Mouse (Mus musculus) liver, adult 2 months (tissue): ENCODE results near the gene Map3k19. TPM values are rescaled to one million over a fixed set of nuclear protein-coding genes. Genes with fewer than 3 reads are reported as not detected.

Source experiments
- DNase-seq: peaks from one replicate; pipeline ENCODE4 v3.0.0-alpha.2; 2011; ENCODE audit warnings: low read depth, low spot score; ENCODE audit errors: extremely low read depth
- H3K27ac ChIP-seq: fragments of 200-500 bp; replicated peaks from 2 replicates; pipeline ENCODE4 v1.5.1; 2012; ENCODE audit warnings: low read depth, mild to moderate bottlenecking, control low read depth, inconsistent platforms, low read length; ENCODE audit not compliant: insufficient read depth
- H3K27me3 ChIP-seq: fragments of 200-500 bp; 2 replicates; pipeline ENCODE4 v1.6.1; 2012; ENCODE audit warnings: mild to moderate bottlenecking, moderate library complexity, low read length, inconsistent platforms; ENCODE audit not compliant: control insufficient read depth, insufficient read depth
- H3K36me3 ChIP-seq: fragments of 200-500 bp; 2 replicates; pipeline ENCODE4 v1.6.1; 2012; ENCODE audit warnings: low read length, inconsistent platforms; ENCODE audit not compliant: control insufficient read depth, insufficient read depth
- H3K4me1 ChIP-seq: fragments of 200-500 bp; 2 replicates; pipeline ENCODE4 v1.6.1; 2011; ENCODE audit warnings: low read length; ENCODE audit not compliant: control insufficient read depth, insufficient read depth
- H3K4me3 ChIP-seq: fragments of 200-500 bp; 2 replicates; pipeline ENCODE4 v1.5.1; 2011; ENCODE audit warnings: low read depth, mild to moderate bottlenecking, control low read depth, low read length, moderate library complexity; ENCODE audit not compliant: insufficient read depth
- H3K79me2 ChIP-seq: fragments of 200-500 bp; 2 replicates; pipeline ENCODE4 v1.6.1; 2012; ENCODE audit warnings: inconsistent platforms, mild to moderate bottlenecking, low read length, moderate library complexity; ENCODE audit not compliant: control insufficient read depth, insufficient read depth
- H3K9ac ChIP-seq: fragments of 200-500 bp; 2 replicates; pipeline ENCODE4 v1.6.1; 2012; ENCODE audit warnings: low read depth, mild to moderate bottlenecking, control low read depth, inconsistent platforms, low read length
- CTCF ChIP-seq: fragments of 200-500 bp; IDR thresholded peaks from 2 replicates; pipeline ENCODE4 v1.5.1; 2011; ENCODE audit warnings: low read depth, low read length, control low read depth
- POLR2A ChIP-seq: fragments of 200-500 bp; IDR thresholded peaks from 2 replicates; pipeline ENCODE4 v1.6.1; 2011; ENCODE audit warnings: low read length, control low read depth; ENCODE audit not compliant: insufficient read depth; ENCODE audit errors: extremely low read depth
- WGBS: fragments of 180-500 bp; shearing (Covaris S2); methylation state at CpG from one replicate; pipeline ENCODE4 v1.1.7; 2018; 5-methylcytosine and 5-hydroxymethylcytosine counted together
- polyA plus RNA-seq: library from polyadenylated mRNA; depleted of rRNA; stranded (reverse); fragments of >200 nt; gene quantifications from 2 replicates; pipeline ENCODE4 v1.2.3, GENCODE M21; 2012
- total RNA-seq: library from RNA; depleted of rRNA; stranded (reverse); fragments of >200 nt; gene quantifications from 2 replicates; pipeline ENCODE4 v1.2.3, GENCODE M21; 2014

The Map3k19 gene
- total and polyA plus RNA-seq, 2 experiments = 0.07 TPM; not detected in 1

- Histone ChIP-seq H3K79me2 (peaks cover 9% of the 10 kb centered on the region; the same call in 1 of the 2 replicates), H3K4me3 (no peak overlapping the region), H3K9ac (no peak overlapping the region), H3K27ac (no peak overlapping the region), H3K27me3 (no peaks in the 10 kb centered on the region), H3K36me3 (peaks cover 38% of the 10 kb centered on the region), H3K4me1 (peaks cover 6% of the 10 kb centered on the region; the same call in 1 of the 2 replicates)
- no peak for DNase-seq
- TF ChIP-seq CTCF (no peak), POLR2A (no peak)
- 90% methylated on average over 6 of the region's 6 CpGs for WGBS
Measured at GRCm38 (mm10) chr1:127795087-127795769, 59.6 kb downstream of the Map3k19 start.

- TF ChIP-seq POLR2A (no peak), CTCF (no peak)
Measured at GRCm38 (mm10) chr1:127793459-127793858, 61.4 kb downstream of the Map3k19 start.

GRCm38 (mm10) chr1:127788943-127789342, 65.9 kb downstream of the Map3k19 start:
- H3K27ac ChIP-seq = no peak overlapping the region
- DNase-seq = no peak
- peaks cover 25% of the 10 kb centered on the region; the same call in 1 of the 2 replicates for H3K79me2 ChIP-seq
- H3K27me3 ChIP-seq = no peaks in the 10 kb centered on the region
- peaks cover 20% of the 10 kb centered on the region for H3K4me1 ChIP-seq
- TF ChIP-seq POLR2A = no peak
- H3K4me3 ChIP-seq = no peak overlapping the region
- no peak overlapping the region for H3K9ac ChIP-seq
- peaks cover 14% of the 10 kb centered on the region for H3K36me3 ChIP-seq
- WGBS = 88% methylated on average over 6 of the region's 6 CpGs

More at GRCm38 (mm10) chr1:127793459-127793858, 61.4 kb downstream of the Map3k19 start:
- no peak overlapping the region for H3K27ac ChIP-seq
- DNase-seq = no peak
- 33% methylated on average over 1 of the region's 1 CpGs for WGBS
- no peak overlapping the region for H3K4me3 ChIP-seq
- H3K36me3 ChIP-seq = peaks cover 26% of the 10 kb centered on the region
- H3K27me3 ChIP-seq = no peaks in the 10 kb centered on the region
- H3K79me2 ChIP-seq = peaks cover 16% of the 10 kb centered on the region; the same call in 1 of the 2 replicates
- H3K9ac ChIP-seq = no peak overlapping the region
- peaks cover 12% of the 10 kb centered on the region; the same call in 1 of the 2 replicates for H3K4me1 ChIP-seq

GRCm38 (mm10) chr1:127785882-127786281, 68.9 kb downstream of the Map3k19 start:
- 49% methylated on average over 1 of the region's 1 CpGs for whole genome bisulfite sequencing
- Histone ChIP-seq H3K4me3 (no peak overlapping the region), H3K4me1 (peaks cover 26% of the 10 kb centered on the region), H3K27me3 (no peaks in the 10 kb centered on the region), H3K9ac (no peak overlapping the region), H3K27ac (no peak overlapping the region), H3K79me2 (peaks cover 47% of the 10 kb centered on the region), H3K36me3 (no peaks in the 10 kb centered on the region; the same call in 1 of the 2 replicates)
- no peak for TF ChIP-seq CTCF
- TF ChIP-seq POLR2A = no peak
- DNase-seq = no peak

- TF ChIP-seq POLR2A (no peak), CTCF (no peak)
- Histone ChIP-seq H3K9ac (no peak overlapping the region), H3K4me1 (peaks cover 29% of the 10 kb centered on the region), H3K79me2 (peaks cover 49% of the 10 kb centered on the region), H3K27ac (no peak overlapping the region), H3K27me3 (no peaks in the 10 kb centered on the region), H3K4me3 (no peak overlapping the region), H3K36me3 (peaks cover 2% of the 10 kb centered on the region)
- DNase-seq = no peak
Measured at GRCm38 (mm10) chr1:127783862-127784261, 71.0 kb downstream of the Map3k19 start.

- WGBS = 64% methylated on average over 2 of the region's 2 CpGs
- Histone ChIP-seq H3K27ac (no peak overlapping the region), H3K4me1 (peaks cover 24% of the 10 kb centered on the region), H3K27me3 (no peaks in the 10 kb centered on the region), H3K4me3 (no peak overlapping the region), H3K9ac (no peak overlapping the region), H3K36me3 (peaks cover 4% of the 10 kb centered on the region; the same call in 1 of the 2 replicates), H3K79me2 (peaks cover 55% of the 10 kb centered on the region)
- no peak for DNase-seq
- TF ChIP-seq POLR2A = no peak
- no peak for TF ChIP-seq CTCF
Measured at GRCm38 (mm10) chr1:127780849-127781248, 74.0 kb downstream of the Map3k19 start.
